Mouse (Mus musculus): Measurements from ENCODE around the gene Bicd1.

Gene Bicd1

GRCm38 (mm10) chr6:149574288-149574687 is 165.6 kb downstream of the Bicd1 start:
- DNase-seq = no peak

GRCm38 (mm10) chr6:149580053-149580452 is 171.4 kb downstream of the Bicd1 start:
- DNase-seq = no peak

- no peak for DNase-seq
Measured at GRCm38 (mm10) chr6:149585708-149586504, 177.2 kb downstream of the Bicd1 start.

Data from kidney, postnatal 14 days (tissue).